Mouse (Mus musculus) limb, embryonic 11.5 days (tissue): Measurements from ENCODE around the gene Gm5475. TPM values are rescaled to one million over a fixed set of nuclear protein-coding genes. Genes with fewer than 3 reads are reported as not detected.

ENCODE experiments used
- ATAC-seq: fragments of 200-750 bp; cut with Nextera tagmentation; 2 replicates; pipeline ENCODE4 v1.8.0; 2017; ENCODE audit warnings: low read depth; ENCODE audit not compliant: insufficient number of reproducible peaks, low FRiP score, low TSS enrichment
- DNase-seq: peaks from one replicate; pipeline ENCODE4 v3.0.0-alpha.2; 2015; ENCODE audit warnings: low spot score
- H3K27ac ChIP-seq: fragments of 300-500 bp; sonication (generic); replicated peaks from 2 replicates; pipeline ENCODE4 v1.5.1; 2014; ENCODE audit warnings: low read depth, mild to moderate bottlenecking, low read length
- H3K27me3 ChIP-seq: fragments of 300-500 bp; sonication (generic); 2 replicates; pipeline ENCODE4 v1.6.1; 2014; ENCODE audit warnings: mild to moderate bottlenecking, low read length, mixed read lengths; ENCODE audit not compliant: control insufficient read depth, insufficient read depth
- H3K36me3 ChIP-seq: fragments of 300-500 bp; sonication (generic); 2 replicates; pipeline ENCODE4 v1.6.1; 2014; ENCODE audit warnings: mild to moderate bottlenecking, low read length, moderate library complexity, mixed read lengths; ENCODE audit not compliant: control insufficient read depth, insufficient read depth
- H3K4me1 ChIP-seq: fragments of 300-500 bp; sonication (generic); 2 replicates; pipeline ENCODE4 v1.6.1; 2014; ENCODE audit warnings: low read length, mixed read lengths; ENCODE audit not compliant: control insufficient read depth, insufficient read depth
- H3K4me2 ChIP-seq: fragments of 300-500 bp; sonication (generic); 2 replicates; pipeline ENCODE4 v1.6.1; 2014; ENCODE audit warnings: low read depth, mild to moderate bottlenecking, moderate library complexity; ENCODE audit not compliant: severe bottlenecking
- H3K4me3 ChIP-seq: fragments of 300-500 bp; sonication (generic); 2 replicates; pipeline ENCODE4 v1.5.1; 2014; ENCODE audit warnings: low read depth, low read length
- H3K9ac ChIP-seq: fragments of 300-500 bp; sonication (generic); 2 replicates; pipeline ENCODE4 v1.6.1; 2014; ENCODE audit warnings: mild to moderate bottlenecking, low read length
- H3K9me3 ChIP-seq: fragments of 300-500 bp; sonication (generic); 2 replicates; pipeline ENCODE4 v1.6.1; 2016; ENCODE audit warnings: low read length; ENCODE audit not compliant: control insufficient read depth
- WGBS: fragments of 180-500 bp; shearing (Covaris S2); extraction: QIAGEN DNeasy Blood & Tissue Kit; methylation state at CpG from one replicate; pipeline ENCODE4 v1.1.7; 2014; 5-methylcytosine and 5-hydroxymethylcytosine counted together
- polyA plus RNA-seq: library from polyadenylated mRNA; unstranded; fragments of >200 nt; fragmentation: Nextera tagmentation; extraction: Ambion mirVana; gene quantifications from 2 replicates; pipeline ENCODE4 v1.2.1, GENCODE M21; 2014

Gene Gm5475
- polyA plus RNA-seq, 1 experiment from 2014 or later: not detected

DNA sequence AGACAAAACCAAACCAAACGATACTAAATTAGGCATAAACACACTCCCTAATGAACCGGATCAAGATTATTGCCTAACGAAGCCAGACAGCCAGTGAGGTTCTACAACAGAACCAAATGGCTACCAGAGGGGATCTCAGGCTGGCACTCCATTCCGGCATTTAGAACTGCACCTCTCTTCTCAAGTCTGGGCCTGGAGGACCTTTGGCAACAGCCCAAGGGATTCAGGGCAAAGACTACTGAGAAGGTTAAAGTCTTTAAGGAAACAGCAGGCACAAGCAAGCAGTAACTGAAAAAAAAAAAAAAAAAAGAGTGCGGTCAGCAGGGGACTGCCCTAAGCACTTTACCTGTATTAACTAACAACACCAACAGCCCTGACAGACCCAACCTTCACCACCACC lies 40.1 kb downstream of the Gm5475 start:
- ATAC-seq: no peak
- H3K9me3 ChIP-seq: no peaks in the 10 kb centered on the region
- WGBS: 73% methylated on average over 5 of the region's 5 CpGs

DNA sequence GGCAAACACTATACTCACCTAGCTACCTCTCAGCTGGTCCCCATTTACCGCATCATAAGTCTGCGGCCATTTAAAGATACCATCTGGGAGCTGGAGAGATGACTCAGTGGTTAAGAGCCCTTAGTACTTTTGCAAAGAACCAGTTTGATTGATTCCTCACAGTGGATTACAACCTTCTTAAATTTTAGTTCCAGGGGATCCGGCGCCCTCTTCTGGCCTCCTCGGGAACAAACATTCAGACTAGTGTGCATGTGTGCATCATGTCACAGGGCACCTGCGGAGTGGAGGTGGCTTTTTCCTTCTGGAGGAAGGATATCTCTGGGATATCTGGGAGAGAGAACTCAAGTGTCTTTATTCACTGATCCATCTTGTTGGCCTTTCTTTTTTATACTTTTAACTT lies 41.8 kb downstream of the Gm5475 start:
- Histone ChIP-seq H3K27me3 (no peaks in the 10 kb centered on the region), H3K4me2 (no peak overlapping the region), H3K9me3 (no peaks in the 10 kb centered on the region), H3K9ac (no peak overlapping the region), H3K4me3 (no peak overlapping the region), H3K4me1 (no peaks in the 10 kb centered on the region), H3K27ac (no peak overlapping the region), H3K36me3 (no peaks in the 10 kb centered on the region)
- ATAC-seq (no peak), DNase-seq (peak; percentile 81)
- WGBS: 28% methylated on average over 6 of the region's 6 CpGs

More for the DNA sequence above, 40.1 kb downstream of the Gm5475 start:
- no peaks in the 10 kb centered on the region for H3K36me3 ChIP-seq
- H3K4me2 ChIP-seq: no peak overlapping the region
- no peak overlapping the region for H3K9ac ChIP-seq
- H3K4me3 ChIP-seq: no peak overlapping the region
- no peak overlapping the region for H3K27ac ChIP-seq
- no peak for DNase-seq
- H3K4me1 ChIP-seq: no peaks in the 10 kb centered on the region
- H3K27me3 ChIP-seq: 0 out of 2 replicates have a peak, but pooled peaks cover 4% of the 10 kb centered on the region

DNA sequence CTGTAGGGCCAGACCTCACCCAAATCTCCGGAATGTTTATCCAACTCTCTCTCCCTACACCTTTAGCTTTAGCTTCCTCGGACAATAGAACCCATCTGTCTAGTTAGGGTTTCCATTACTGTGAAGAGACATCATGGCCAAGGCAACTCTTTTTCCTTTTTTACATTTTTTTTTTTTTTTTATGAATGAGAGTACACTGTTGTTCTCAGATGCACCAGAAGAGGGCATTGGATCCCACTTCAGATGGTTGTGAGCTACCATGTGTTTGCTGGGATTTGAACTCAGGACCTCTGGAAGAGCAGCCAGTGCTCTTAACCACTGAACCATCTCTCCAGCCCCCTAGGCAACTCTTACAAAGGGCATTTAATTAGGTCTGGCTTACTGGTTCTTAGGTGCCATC lies 43.5 kb downstream of the Gm5475 start:
- DNase-seq (no peak), ATAC-seq (no peak)
- Histone ChIP-seq H3K4me3 (no peak overlapping the region), H3K4me2 (no peak overlapping the region), H3K4me1 (0 out of 2 replicates have a peak, but pooled peaks cover 4% of the 10 kb centered on the region), H3K27ac (no peak overlapping the region), H3K9ac (no peak overlapping the region), H3K9me3 (no peaks in the 10 kb centered on the region), H3K36me3 (no peaks in the 10 kb centered on the region), H3K27me3 (no peaks in the 10 kb centered on the region)
- 88% methylated on average over 2 of the region's 2 CpGs for WGBS

DNA sequence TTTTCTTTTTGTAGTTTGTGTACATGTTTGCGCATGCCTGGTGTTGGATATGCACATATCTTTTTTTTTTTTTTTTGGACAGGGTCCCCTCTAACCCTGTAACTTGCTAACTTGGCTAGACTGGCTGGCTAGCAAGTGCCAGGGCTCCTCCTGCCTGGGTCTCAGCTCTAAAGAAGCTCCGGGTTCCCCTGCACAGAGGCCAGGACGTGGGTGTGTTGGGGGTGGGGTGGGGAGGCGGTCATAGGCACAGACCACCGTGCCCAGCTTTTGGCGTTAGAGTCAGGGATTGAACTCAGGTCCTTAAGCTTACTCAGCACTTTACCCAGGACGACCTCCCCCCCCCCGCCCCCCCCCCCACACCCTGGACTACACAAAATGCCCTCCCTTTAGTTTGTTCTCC lies 45.8 kb downstream of the Gm5475 start:
- Histone ChIP-seq H3K36me3 (peaks cover 2% of the 10 kb centered on the region; the same call in 1 of the 2 replicates), H3K4me2 (no peak overlapping the region), H3K4me3 (no peak overlapping the region), H3K27ac (no peak overlapping the region), H3K27me3 (no peaks in the 10 kb centered on the region), H3K9me3 (no peaks in the 10 kb centered on the region), H3K4me1 (0 out of 2 replicates have a peak, but pooled peaks cover 4% of the 10 kb centered on the region), H3K9ac (no peak overlapping the region)
- ATAC-seq: no peak
- WGBS: 47% methylated on average over 8 of the region's 8 CpGs
- DNase-seq: no peak

DNA sequence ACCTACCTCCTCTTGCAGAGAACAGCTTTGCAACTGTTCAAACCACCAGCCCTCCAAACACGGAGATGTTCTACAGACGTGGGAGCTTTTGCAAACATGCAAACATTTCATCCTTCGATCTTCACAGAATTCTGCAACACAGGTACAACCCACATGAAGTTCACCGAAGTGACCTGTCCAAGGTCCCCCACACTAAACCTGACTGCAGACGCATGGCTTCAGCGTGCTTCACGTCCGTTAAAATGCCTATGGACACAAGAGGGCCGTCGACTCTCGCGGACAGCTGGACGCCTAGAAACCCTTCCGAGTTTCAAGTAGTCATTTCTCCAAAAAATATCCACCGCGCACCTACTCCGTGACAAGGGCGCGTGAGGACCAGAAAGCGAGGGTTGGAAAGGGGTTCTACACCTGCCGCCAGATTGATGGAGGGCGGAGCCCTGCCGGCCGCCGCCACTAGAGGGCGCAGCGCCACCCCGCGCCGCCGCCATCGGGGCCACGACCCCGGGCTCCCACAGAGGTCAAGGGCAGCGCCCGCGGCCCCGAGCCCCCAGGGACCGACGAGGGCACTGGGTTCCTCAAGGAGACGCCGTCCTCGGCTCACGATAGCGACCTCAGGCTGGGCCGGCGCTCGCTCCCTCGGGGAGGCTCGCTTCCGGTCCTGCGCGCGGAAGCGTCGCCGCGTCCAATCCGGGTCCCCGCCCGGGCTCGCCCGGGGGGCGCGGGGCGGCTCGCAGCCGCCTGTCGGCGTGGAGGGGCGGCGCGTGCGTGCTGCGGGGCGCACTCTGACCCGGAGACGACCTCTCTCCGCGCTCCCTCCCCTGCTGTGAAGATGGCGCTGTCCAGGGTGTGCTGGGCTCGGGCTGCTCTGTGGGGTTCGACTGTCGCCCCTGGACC lies 46.6 kb downstream of the Gm5475 start, which contains the start of gene Letmd1:
Gene Letmd1, plus strand, starts transcription at position 729 of the 894 bp plus-strand sequence.
- H3K9me3 ChIP-seq: no peaks in the 10 kb centered on the region
- peak; percentile 84 for ATAC-seq
- 3% methylated on average over 76 of the region's 84 CpGs for WGBS

DNA sequence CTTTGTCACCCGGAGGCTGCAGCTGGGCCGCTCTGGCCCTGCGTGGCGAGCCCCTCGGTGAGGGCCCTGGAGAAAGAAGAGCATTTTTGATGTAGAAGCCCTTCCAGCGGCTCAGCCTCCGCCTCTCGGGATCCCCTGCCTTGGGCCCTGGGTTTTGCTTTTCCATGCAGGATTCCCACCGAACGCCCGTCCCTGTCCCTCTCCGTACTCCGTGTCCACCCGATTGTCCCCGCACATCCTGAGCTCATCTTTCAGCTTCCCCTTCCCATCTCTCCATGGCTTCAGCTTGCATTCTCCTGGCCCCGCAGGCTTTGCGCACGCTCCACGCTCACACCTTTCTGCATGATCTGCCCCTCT lies 47.2 kb downstream of the Gm5475 start:
- 0 out of 2 replicates have a peak, but pooled peaks cover 4% of the 10 kb centered on the region for H3K4me1 ChIP-seq
- H3K9me3 ChIP-seq: no peaks in the 10 kb centered on the region
- ATAC-seq: peak; percentile 52
- H3K9ac ChIP-seq: peak overlapping the region; percentile 85
- no peak overlapping the region for H3K27ac ChIP-seq
- no peaks in the 10 kb centered on the region for H3K27me3 ChIP-seq
- WGBS: under 1% methylated on average over 17 of the region's 19 CpGs
- peak overlapping the region; percentile 84 for H3K4me2 ChIP-seq
- H3K36me3 ChIP-seq: peaks cover 2% of the 10 kb centered on the region; the same call in 1 of the 2 replicates
- peak overlapping the region; percentile 78 for H3K4me3 ChIP-seq
- DNase-seq: no peak

More for the DNA sequence above, 46.6 kb downstream of the Gm5475 start, which contains the start of gene Letmd1:
- Histone ChIP-seq H3K4me3 (peak within 1 kb of the TSS; percentile 78), H3K4me2 (peak within 1 kb of the TSS; percentile 84), H3K4me1 (0 out of 2 replicates have a peak, but pooled peaks cover 4% of the 10 kb centered on the region), H3K27me3 (no peaks in the 10 kb centered on the region), H3K36me3 (peaks cover 2% of the 10 kb centered on the region; the same call in 1 of the 2 replicates), H3K27ac (no peak within 1 kb of the TSS), H3K9ac (peak within 1 kb of the TSS; percentile 85)
- peak; percentile 86 for DNase-seq

DNA sequence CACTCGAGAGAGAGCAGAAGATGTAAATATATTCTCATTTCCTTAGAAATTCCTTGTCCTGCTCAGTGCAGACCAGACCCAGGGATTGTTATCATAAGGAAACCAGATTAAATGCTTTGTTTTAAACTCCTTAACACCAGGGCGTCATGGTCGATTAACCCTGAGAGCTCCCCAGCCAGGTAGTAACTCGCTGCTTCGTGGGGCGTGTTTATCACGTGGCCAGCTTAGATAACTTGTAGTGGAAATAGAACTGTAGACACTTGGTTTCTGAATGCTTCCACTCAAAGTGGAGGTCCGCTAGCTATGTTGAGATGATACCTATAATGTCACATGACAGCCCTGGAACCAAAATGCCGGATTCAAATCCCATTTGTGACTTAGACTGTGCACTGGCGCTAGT lies 48.1 kb downstream of the Gm5475 start:
- Histone ChIP-seq H3K27ac (no peak overlapping the region), H3K4me2 (peak overlapping the region; percentile 84; the same call in 1 of the 2 replicates), H3K36me3 (peaks cover 2% of the 10 kb centered on the region; the same call in 1 of the 2 replicates), H3K27me3 (no peaks in the 10 kb centered on the region), H3K9ac (no peak overlapping the region), H3K4me3 (no peak overlapping the region), H3K4me1 (0 out of 2 replicates have a peak, but pooled peaks cover 4% of the 10 kb centered on the region), H3K9me3 (no peaks in the 10 kb centered on the region)
- no peak for DNase-seq
- no peak for ATAC-seq
- WGBS: 76% methylated on average over 10 of the region's 10 CpGs

DNA sequence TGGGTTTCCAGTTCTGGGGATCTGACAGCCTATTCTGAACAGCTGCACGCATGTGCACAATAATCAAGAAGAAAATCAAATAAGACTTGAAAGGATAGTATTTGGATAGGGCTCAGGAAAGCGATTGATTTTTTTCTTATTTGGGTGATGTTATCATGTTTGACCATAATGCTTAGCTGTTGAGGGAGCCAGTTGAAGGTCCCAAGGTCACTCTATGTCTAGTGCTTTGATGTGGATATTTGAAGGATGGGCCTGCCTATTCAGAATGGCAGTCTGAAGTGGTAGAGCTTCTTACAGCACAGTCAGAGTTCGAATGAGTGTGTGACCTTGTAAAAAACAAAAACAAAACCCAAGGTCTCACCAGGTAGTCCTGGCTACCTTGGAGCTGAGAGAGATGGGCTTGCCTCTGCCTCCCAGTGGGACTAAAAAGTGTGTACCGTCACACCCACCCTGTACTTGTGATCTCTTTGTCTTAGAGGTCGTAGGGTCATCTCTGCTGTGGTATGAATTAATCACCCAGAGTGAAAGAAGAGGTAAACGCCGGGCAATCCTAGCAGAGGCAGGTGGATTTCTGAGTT lies 52.1 kb downstream of the Gm5475 start:
- H3K9ac ChIP-seq: no peak overlapping the region
- no peak overlapping the region for H3K4me3 ChIP-seq
- DNase-seq: no peak
- no peak overlapping the region for H3K4me2 ChIP-seq
- 85% methylated on average over 7 of the region's 7 CpGs for WGBS
- H3K4me1 ChIP-seq: 0 out of 2 replicates have a peak, but pooled peaks cover 4% of the 10 kb centered on the region
- no peaks in the 10 kb centered on the region for H3K9me3 ChIP-seq
- no peaks in the 10 kb centered on the region for H3K27me3 ChIP-seq
- no peak for ATAC-seq
- no peak overlapping the region for H3K27ac ChIP-seq
- H3K36me3 ChIP-seq: peaks cover 5% of the 10 kb centered on the region; the same call in 1 of the 2 replicates
